Mouse (Mus musculus) ovary, postnatal 10 days (tissue): ENCODE measurements around the gene Acp4.
"Not testable (repeated sequence)": the region's sequence is repeated elsewhere in the genome, so short reads cannot be mapped to it uniquely, and the experiment has no call there.

Experiments
- DNase-seq: peaks from one replicate; pipeline ENCODE4 v3.0.0; 2022; ENCODE audit warnings: low spot score

The Acp4 gene

GRCm38 (mm10) chr7:44257278-44257677 lies at the start of gene Acp4:
TSS of gene Acp4 (minus strand) at chr7:44257378.
- no peak for DNase-seq

DNA sequence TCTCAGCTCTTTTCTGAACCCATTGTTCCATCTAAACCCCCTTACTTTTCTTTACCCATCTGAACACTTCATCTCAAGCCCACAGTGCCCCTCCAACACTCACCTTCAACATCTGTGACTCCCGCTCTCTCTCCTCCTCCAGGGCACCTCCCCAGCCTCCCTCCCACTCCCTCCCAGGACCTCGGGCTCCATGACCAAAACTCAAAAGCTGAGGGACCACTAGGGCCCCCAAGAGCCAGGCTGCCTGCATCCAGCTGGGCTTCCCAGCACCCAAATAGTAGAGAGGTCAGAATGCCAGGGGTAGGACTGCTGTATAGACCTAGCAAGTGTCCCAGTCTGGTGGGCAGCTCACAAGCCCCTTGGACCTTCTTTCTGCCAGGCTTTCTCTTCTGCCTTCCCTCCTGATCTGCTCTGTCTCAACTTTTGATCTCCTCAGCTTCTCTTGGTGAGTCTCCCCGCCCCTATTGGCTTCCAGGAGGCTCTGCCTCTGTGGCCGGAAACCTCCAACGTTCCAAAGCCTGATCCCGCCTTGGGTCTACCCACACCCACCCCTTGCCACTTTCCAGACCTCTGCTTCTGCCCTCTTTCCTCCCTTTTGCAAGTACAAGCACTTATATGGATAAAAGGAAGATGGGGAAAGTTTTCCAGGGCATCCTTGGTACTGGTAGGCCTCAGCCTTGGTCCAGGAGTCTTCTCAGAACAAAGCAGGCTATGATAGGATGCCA lies 49.5 kb upstream of the Acp4 start, which contains the start of gene Clec11a:
TSS of gene Clec11a (minus strand) at position 387 of the 725 bp plus-strand sequence.
- DNase-seq: no peak

- DNase-seq: no peak
Measured at GRCm38 (mm10) chr7:44305686-44306085, 48.5 kb upstream of the Acp4 start.

DNA sequence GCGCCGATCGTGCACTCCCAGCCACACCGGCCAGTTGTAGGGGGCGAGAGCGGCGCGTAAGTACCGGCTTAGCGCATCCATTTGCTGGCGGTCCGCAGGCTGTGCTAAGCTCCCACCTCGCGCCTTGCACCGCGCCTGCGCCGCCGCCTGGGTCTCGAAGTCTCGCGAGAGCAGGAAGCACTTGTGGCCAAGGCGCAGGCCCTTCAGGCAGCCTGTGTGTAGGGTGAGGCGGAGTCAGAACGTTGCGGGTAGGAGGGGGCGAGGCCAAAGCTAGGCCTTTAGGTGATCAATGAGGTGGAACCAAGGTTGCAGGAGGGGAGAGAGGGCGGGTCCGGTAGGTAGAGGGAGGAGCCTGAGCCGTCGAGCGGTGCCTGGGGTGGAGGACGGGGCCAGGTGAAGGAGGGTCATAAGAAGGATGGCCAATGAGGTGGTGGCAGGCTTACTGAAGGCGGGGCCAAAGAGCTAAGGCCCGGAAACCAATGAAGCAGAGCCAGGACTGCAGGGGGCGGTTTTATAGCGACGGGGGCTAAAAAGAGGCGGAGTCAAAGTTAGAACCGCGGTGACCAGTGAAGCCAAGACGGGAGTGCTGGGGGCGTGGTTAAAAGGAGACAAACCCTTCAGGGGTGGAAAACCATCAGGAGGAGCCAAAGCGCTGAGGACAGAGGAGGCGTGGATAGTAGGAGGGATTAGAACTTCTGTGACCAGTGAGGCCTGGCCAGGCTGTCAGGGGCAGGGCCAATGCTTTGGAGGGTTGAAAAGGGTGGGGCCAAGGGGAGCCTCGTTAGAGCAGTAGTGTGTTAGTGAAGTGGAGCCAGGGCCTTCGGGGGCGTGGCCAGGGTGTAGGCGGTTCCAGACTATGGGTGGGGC lies 47.8 kb upstream of the Acp4 start:
- peak; percentile 92 for DNase-seq

- no peak for DNase-seq
Measured at GRCm38 (mm10) chr7:44304463-44304774, 47.2 kb upstream of the Acp4 start.

- DNase-seq: no peak
Measured at GRCm38 (mm10) chr7:44303346-44304340, 46.5 kb upstream of the Acp4 start.

DNA sequence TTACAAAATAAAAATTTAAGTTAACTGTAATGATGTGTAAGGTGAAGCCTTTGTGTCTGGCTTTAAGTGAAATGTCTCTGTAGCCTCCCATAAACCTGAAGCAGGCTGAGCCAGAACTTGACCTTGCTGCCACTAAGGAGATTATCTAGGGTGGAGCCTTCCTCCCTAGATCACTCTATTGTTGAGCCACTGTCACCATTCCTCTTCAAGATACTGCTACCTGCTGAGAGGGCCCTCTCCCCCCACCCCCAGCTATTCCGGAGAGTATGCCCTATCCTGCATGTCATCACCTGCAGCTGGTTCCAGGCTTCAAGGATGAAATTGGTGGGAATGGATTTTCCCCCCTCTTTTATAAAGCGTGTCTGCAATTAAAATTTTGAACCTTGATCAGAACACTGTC lies 40.3 kb upstream of the Acp4 start:
- DNase-seq: not testable (repeated sequence)

DNA sequence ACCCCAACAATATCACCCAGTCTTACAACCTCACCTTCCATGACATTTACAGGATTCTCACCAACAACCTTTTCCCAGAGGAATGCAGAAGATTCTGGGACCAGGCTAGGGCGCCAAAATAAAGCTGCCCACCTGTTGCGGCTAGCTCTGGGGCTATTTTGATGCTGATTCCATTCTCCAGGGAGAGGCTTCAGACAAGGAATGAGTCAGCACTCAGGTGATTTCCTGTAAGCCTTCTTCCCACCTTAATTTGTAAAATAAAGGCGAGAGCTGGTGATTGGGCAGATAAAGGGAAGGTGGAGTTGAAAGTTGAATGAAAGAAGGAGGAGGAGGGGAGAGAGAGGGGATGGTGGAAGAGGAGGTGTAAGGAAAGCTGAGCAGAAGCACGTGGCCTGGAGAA lies 34.2 kb upstream of the Acp4 start:
- no peak for DNase-seq

DNA sequence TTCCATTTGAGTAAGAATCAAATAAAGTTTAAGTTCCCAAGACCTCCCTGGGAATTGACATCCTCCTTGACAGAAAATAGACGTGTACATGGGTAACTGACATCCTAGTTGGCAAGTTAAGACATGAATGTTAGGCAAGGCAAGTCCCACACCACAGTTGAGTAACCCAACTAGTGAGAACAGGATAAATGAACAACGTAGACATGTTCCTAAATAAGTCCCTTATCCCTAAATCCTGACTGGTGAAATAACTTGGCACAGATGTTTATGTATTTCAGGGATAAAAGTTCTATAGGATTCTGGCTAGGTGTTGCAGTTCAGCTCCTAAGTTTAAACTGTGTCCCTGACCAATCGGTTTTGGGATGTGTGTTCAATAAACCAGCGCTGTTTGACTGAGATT lies 33.8 kb upstream of the Acp4 start:
- DNase-seq: no peak

DNA sequence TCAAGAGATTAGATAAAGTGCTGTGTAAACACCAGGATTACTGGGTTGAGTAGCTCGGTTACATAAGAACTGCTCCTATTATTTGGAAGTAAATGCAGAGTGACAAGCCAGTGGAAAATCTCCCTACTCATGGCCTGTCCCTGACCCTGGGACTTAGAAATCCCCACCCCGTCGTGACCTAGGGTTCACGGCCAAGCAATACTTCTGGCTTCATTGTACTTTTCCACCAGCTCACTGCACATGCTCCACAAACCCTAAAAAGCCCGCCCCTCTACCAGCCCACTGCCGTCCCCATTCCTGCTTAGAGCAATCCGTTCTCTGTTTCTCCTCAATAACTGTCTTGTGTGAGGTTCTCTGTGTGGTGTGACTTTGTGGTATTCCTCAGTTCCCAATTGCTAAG lies 30.6 kb upstream of the Acp4 start:
- DNase-seq: no peak

GRCm38 (mm10) chr7:44281586-44281985 lies 24.4 kb upstream of the Acp4 start:
- DNase-seq: no peak

DNA sequence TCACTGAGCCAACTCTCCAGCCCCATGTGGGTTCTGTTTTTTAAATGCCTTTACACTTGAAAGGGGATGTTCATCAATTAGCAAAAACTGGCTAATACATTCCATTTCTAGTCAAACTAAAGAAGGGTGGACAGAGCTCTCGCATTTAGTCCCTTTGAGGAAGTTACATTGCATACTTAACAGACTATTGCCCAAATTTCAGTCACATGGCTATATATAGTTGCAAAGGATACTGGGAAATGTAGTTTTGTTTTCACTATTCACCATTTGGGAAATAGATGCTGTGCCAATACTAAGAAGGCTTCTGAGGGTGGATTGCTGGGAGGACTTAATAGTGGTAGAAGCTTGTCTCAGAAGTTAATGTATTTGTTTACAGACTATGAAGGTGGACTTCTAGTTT lies 23.8 kb upstream of the Acp4 start:
- no peak for DNase-seq

- DNase-seq: no peak
Measured at GRCm38 (mm10) chr7:44277250-44277622, 20.1 kb upstream of the Acp4 start.

- no peak for DNase-seq
Measured at GRCm38 (mm10) chr7:44276461-44277249, 19.5 kb upstream of the Acp4 start.

GRCm38 (mm10) chr7:44275546-44275945 lies 18.4 kb upstream of the Acp4 start:
- no peak for DNase-seq

GRCm38 (mm10) chr7:44274096-44274495 lies 16.9 kb upstream of the Acp4 start:
- no peak for DNase-seq

DNA sequence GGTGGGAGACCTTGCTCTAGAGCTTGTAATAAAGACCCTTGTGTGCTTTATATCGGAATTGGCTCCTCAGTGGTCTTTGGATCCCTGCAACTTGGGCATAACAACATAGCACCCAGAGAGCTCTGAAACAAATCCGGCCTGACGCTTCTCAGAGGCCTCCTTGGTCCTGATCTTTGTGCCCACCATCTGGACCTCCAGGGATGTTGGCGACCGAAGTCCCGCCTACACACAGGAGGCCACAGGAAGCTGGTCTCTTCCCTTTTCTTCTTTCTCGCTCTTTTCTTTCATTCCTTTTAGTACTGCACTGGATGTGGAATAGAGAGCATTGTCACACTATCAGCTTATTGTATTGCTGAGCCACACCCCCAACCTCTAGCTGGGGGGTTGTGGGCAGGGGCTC lies 16.3 kb upstream of the Acp4 start:
- no peak for DNase-seq

- no peak for DNase-seq
Measured at GRCm38 (mm10) chr7:44272546-44272945, 15.4 kb upstream of the Acp4 start.

DNA sequence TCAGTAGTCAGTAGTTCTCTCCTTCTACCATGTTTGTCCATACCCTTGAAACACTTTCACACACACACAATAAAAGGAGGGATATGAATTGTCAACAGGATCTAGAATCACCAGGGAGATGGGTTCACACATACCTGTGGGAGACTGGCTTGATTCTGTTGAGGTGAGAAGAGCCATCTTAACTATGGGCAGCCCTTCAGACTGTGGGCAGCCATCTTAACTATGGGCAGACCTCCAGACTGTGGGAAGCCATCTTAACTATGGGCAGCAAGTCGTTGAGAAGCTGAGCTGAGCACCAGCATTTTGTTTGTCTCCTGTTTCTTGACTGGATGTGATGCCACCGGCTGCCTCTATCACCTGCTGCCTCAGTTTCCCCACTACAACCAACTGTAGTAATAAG lies 14.1 kb upstream of the Acp4 start:
- no peak for DNase-seq

DNA sequence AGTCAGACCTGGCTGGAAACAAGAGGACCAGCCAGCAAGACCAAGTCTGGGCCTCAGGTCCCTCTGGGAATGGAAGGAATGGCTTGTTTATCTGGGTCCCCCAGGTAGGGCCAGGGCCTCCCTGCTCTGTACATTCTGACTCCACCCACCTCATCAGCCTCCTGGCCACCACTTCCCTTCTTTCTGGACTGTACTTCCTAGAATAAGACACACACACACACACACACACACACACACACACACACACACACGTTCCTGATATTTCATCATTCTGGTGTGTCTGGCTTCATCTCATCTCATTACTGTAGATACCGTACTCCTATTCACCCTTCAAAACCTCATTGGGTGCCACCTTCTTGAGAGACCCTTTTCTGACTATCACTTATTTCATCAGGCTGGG lies 12.2 kb upstream of the Acp4 start:
- no peak for DNase-seq

- no peak for DNase-seq
Measured at GRCm38 (mm10) chr7:44268117-44268516, 10.9 kb upstream of the Acp4 start.
